Mouse (Mus musculus) gastrocnemius, adult 2 months (tissue): ENCODE results near the gene Pidd1. TPM values are rescaled to one million over a fixed set of nuclear protein-coding genes. Genes with fewer than 3 reads are reported as not detected.

Experiments used
- DNase-seq: peaks from one replicate; pipeline ENCODE4 v3.0.0; 2022
- H3K27ac ChIP-seq: fragments of 200-600 bp; 2 replicates; pipeline ENCODE4 v1.8.1; 2022; ENCODE audit warnings: mild to moderate bottlenecking
- H3K4me3 ChIP-seq: fragments of 200-600 bp; 2 replicates; pipeline ENCODE4 v1.8.1; 2022; ENCODE audit warnings: mild to moderate bottlenecking, moderate library complexity
- CTCF ChIP-seq: fragments of 200-600 bp; IDR thresholded peaks from 2 replicates; pipeline ENCODE4 v1.8.1; 2022; ENCODE audit warnings: antibody characterized with exemption, mild to moderate bottlenecking, moderate library complexity
- intact Hi-C: fragments of 180-260 bp; cut with DNase I; formaldehyde crosslinking; loops from one replicate; pipeline ENCODE4 v1.15.1; 2025
- total RNA-seq, 2 experiments: library from RNA; stranded (reverse); gene quantifications; 2 replicates each; pipeline ENCODE4 v1.2.3; 2021

Pidd1 gene
- total RNA-seq, 2 experiments from 2014 or later: 0.08 to 0.20 TPM

DNA sequence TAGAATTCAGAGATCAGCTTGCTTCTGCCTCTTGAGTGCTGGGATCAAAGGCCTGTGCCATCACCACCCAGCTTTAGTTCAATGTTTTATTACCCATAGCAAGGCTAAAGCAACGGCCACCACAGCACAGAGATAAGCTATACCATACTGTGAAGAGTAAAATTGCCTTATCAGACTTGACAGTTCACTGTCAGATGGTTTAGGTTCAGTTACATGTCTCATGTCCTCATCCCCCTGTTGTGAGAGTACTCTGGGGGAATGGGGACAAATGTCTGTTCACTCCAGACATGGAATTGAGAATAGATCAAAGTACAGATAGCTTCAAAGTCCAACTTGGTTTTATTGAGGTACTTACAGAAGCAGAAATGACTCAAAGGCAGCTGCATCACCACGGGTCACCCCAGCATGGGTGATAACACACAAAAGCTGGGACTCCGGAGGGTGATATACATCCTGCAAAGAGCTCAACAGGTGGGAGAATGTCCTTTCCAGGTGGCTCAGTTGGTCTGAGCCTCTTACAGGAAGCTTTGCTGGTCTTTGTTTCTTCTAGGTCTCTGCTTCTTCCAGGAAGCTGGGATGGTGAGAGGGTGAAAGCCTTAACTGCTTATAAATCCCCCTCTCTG is 55.2 kb downstream of the Pidd1 start:
- no peak for TF ChIP-seq CTCF

More for the DNA sequence above, 55.2 kb downstream of the Pidd1 start:
- H3K27ac ChIP-seq: no peak overlapping the region
- no peak overlapping the region for H3K4me3 ChIP-seq
- DNase-seq: no peak
- intact Hi-C loops: no loop called here

Other genes with a start within 250 kb of the Pidd1 start
- 1 to 10 TPM; 1.7 to 2.1 TPM for gene Lrrc56, start 249.9 kb downstream of the Pidd1 start, total RNA-seq
- not detected for gene Lmntd2, start 229.9 kb downstream of the Pidd1 start, total RNA-seq
- gene Rassf7, start 228.2 kb downstream of the Pidd1 start, total RNA-seq: under 1 TPM in 1 of 2 experiments, not detected in 1; 0.28 TPM
- gene Phrf1, start 215.2 kb downstream of the Pidd1 start, total RNA-seq: 10 to 100 TPM; 22.4 to 28.1 TPM
- 1 to 10 TPM; 1.1 TPM for gene Irf7, start 177.5 kb downstream of the Pidd1 start, total RNA-seq
- gene Cdhr5, start 167.2 kb downstream of the Pidd1 start, total RNA-seq: not detected
- gene Sct, start 164.9 kb downstream of the Pidd1 start, total RNA-seq: not detected
- gene Drd4, start 152.0 kb downstream of the Pidd1 start, total RNA-seq: not detected
- gene Deaf1, start 116.3 kb downstream of the Pidd1 start, total RNA-seq: 10 to 100 TPM; 13.3 to 14.0 TPM
- 10 to 100 TPM; 11.5 to 16.9 TPM for gene Tmem80, start 116.3 kb downstream of the Pidd1 start, total RNA-seq
- 1 to 10 TPM; 2.6 to 3.1 TPM for gene Eps8l2, start 105.1 kb downstream of the Pidd1 start, total RNA-seq
- 10 to 100 TPM; 77.5 to 88.3 TPM for gene Taldo1, start 51.8 kb downstream of the Pidd1 start, total RNA-seq
- 1 to 10 TPM; 5.5 to 8.3 TPM for gene Gatd1, start 29.9 kb downstream of the Pidd1 start, total RNA-seq
- gene Cend1, start 14.5 kb downstream of the Pidd1 start, total RNA-seq: under 1 TPM; 0.28 to 0.31 TPM
- gene Slc25a22, start 6.1 kb downstream of the Pidd1 start, total RNA-seq: 10 to 100 TPM; 18.6 to 26.1 TPM
- 100 to 1,000 TPM; 567 to 623 TPM for gene Rplp2, start 3.3 kb upstream of the Pidd1 start, total RNA-seq
- 100 to 1,000 TPM; 345 to 348 TPM for gene Pnpla2, start 11.2 kb upstream of the Pidd1 start, total RNA-seq
- 1 to 10 TPM; 6.1 to 6.3 TPM for gene Cracr2b, start 17.1 kb upstream of the Pidd1 start, total RNA-seq
- gene Cd151, start 23.4 kb upstream of the Pidd1 start, total RNA-seq: 10 to 100 TPM; 83.2 to 90.2 TPM
- gene Polr2l, start 31.1 kb upstream of the Pidd1 start, total RNA-seq: 10 to 100 TPM; 55.5 to 58.8 TPM
- 1 to 10 TPM; 7.6 to 8.2 TPM for gene Tspan4, start 31.2 kb upstream of the Pidd1 start, total RNA-seq
- gene Chid1, start 95.8 kb upstream of the Pidd1 start, total RNA-seq: 10 to 100 TPM; 11.5 to 21.6 TPM
- gene Ap2a2, start 118.1 kb upstream of the Pidd1 start, total RNA-seq: 10 to 100 TPM; 52.2 to 52.9 TPM
- gene Muc6, start 211.3 kb upstream of the Pidd1 start, total RNA-seq: not detected
- gene Muc2, start 246.3 kb upstream of the Pidd1 start, total RNA-seq: under 1 TPM in 1 of 2 experiments, not detected in 1; 0.08 TPM